Mouse (Mus musculus) frontal cortex, postnatal 36 days (tissue): ENCODE measurements around the gene Glrx.
"Not testable (repeated sequence)": the region's sequence is repeated elsewhere in the genome, so short reads cannot be mapped to it uniquely, and the experiment has no call there.

Source experiments
- DNase-seq, 2 experiments: peaks; one replicate each; pipeline ENCODE4 v3.0.0; 2022; ENCODE audit warnings: low spot score in 2 of 2

Gene Glrx

GRCm38 (mm10) chr13:75839719-75840481 lies at the start of gene Glrx:
Gene Glrx, plus strand, starts transcription at chr13:75839868.
- DNase-seq, result peak; percentile 83 to 90

GRCm38 (mm10) chr13:75790550-75791205 lies 49.0 kb upstream of the Glrx start:
- DNase-seq, result no peak

GRCm38 (mm10) chr13:75793863-75794629 lies 45.6 kb upstream of the Glrx start:
- no peak for DNase-seq

GRCm38 (mm10) chr13:75797369-75798141 lies 42.1 kb upstream of the Glrx start:
- DNase-seq, result peak; percentile 94 to 98

GRCm38 (mm10) chr13:75798413-75799302 lies 41.0 kb upstream of the Glrx start:
- no peak for DNase-seq

GRCm38 (mm10) chr13:75799421-75799820 lies 40.2 kb upstream of the Glrx start:
- DNase-seq, result no peak

GRCm38 (mm10) chr13:75807969-75808368 lies 31.7 kb upstream of the Glrx start:
- no peak for DNase-seq

GRCm38 (mm10) chr13:75809957-75810356 lies 29.7 kb upstream of the Glrx start:
- DNase-seq, result no peak

- DNase-seq, result no peak
Observed at GRCm38 (mm10) chr13:75817183-75817582, 22.5 kb upstream of the Glrx start.

GRCm38 (mm10) chr13:75818486-75818885 lies 21.2 kb upstream of the Glrx start:
- DNase-seq, result no peak

GRCm38 (mm10) chr13:75818945-75819706 lies 20.5 kb upstream of the Glrx start:
- no peak for DNase-seq

GRCm38 (mm10) chr13:75819898-75820297 lies 19.8 kb upstream of the Glrx start:
- DNase-seq, result no peak

- DNase-seq, result not testable (repeated sequence)
Observed at GRCm38 (mm10) chr13:75822366-75822765, 17.3 kb upstream of the Glrx start.

- DNase-seq, result no peak
Observed at GRCm38 (mm10) chr13:75823201-75823600, 16.5 kb upstream of the Glrx start.

- no peak for DNase-seq
Observed at GRCm38 (mm10) chr13:75824611-75825319, 14.9 kb upstream of the Glrx start.

- no peak for DNase-seq
Observed at GRCm38 (mm10) chr13:75825388-75825787, 14.3 kb upstream of the Glrx start.

GRCm38 (mm10) chr13:75830708-75831107 lies 9.0 kb upstream of the Glrx start:
- DNase-seq, result no peak

- DNase-seq, result no peak
Observed at GRCm38 (mm10) chr13:75831710-75832109, 8.0 kb upstream of the Glrx start.

- no peak for DNase-seq
Observed at GRCm38 (mm10) chr13:75832697-75833096, 7.0 kb upstream of the Glrx start.
